Mouse (Mus musculus): ENCODE data around the gene Fibcd1. TPM values are rescaled to one million over a fixed set of nuclear protein-coding genes. Genes with fewer than 3 reads are reported as not detected.

Fibcd1 gene
- polyA plus RNA-seq, 1 experiment from 2014 or later = 0.19 TPM

DNA sequence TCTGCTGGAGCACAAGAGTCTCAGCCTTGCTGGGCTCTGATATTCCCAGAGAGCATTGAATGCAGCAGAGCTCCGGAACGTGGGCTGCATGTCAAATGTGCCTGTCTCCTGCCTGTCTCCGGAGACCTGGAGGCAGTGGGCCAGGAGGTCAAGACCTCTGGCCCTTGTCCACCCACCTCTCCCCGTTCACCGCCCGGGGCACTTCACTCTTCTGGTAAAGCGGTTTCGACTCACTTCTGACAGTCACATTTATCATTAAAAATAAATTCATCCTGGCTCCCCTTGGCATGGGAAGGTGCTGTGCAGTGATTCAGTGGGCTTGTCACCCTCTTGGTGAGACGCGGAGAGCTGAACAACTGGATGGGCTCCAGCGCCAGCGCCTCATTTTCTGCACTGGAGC lies 4.3 kb upstream of the Fibcd1 start:
- WGBS = 42% methylated on average over 12 of the region's 12 CpGs
- no peak overlapping the region for H3K27ac ChIP-seq
- H3K9me3 ChIP-seq = no peaks in the 10 kb centered on the region
- H3K9ac ChIP-seq = no peak overlapping the region
- no peak overlapping the region for H3K4me2 ChIP-seq
- ATAC-seq (ENCODE audit: insufficient read depth, low FRiP score, low read depth) = no peak
- peaks cover 23% of the 10 kb centered on the region for H3K27me3 ChIP-seq (replicated peaks)
- H3K36me3 ChIP-seq = no peaks in the 10 kb centered on the region
- H3K4me3 ChIP-seq (replicated peaks) = no peak overlapping the region
- peaks cover 15% of the 10 kb centered on the region for H3K4me1 ChIP-seq

DNA sequence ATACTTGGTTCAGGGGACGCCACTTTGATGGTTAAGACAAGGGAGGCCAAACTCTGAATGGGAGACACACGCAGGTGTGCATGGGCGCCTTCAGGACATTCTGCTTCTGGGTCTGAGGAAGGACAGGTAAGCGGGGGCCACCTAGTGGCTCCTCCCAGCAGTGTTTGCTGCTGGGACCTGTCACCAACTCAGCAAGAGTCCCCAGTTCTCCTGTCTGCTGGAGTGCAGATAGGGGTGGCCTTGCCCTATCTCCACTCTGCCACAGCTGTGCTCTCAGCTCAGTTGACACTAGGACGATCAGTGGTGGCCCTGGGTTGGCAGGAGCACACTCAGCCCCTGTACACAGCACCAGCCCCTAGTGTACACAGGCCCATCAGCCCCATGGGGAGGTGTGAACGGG lies 2.1 kb upstream of the Fibcd1 start:
- ATAC-seq (ENCODE audit: insufficient read depth, low FRiP score, low read depth) = no peak
- peaks cover 40% of the 10 kb centered on the region for H3K27me3 ChIP-seq (replicated peaks)
- H3K27ac ChIP-seq = no peak overlapping the region
- 13% methylated on average over 6 of the region's 6 CpGs for WGBS
- peaks cover 15% of the 10 kb centered on the region for H3K4me1 ChIP-seq
- no peaks in the 10 kb centered on the region for H3K9me3 ChIP-seq
- H3K4me3 ChIP-seq (replicated peaks) = no peak overlapping the region
- no peaks in the 10 kb centered on the region for H3K36me3 ChIP-seq
- H3K4me2 ChIP-seq = no peak overlapping the region
- H3K9ac ChIP-seq = no peak overlapping the region

DNA sequence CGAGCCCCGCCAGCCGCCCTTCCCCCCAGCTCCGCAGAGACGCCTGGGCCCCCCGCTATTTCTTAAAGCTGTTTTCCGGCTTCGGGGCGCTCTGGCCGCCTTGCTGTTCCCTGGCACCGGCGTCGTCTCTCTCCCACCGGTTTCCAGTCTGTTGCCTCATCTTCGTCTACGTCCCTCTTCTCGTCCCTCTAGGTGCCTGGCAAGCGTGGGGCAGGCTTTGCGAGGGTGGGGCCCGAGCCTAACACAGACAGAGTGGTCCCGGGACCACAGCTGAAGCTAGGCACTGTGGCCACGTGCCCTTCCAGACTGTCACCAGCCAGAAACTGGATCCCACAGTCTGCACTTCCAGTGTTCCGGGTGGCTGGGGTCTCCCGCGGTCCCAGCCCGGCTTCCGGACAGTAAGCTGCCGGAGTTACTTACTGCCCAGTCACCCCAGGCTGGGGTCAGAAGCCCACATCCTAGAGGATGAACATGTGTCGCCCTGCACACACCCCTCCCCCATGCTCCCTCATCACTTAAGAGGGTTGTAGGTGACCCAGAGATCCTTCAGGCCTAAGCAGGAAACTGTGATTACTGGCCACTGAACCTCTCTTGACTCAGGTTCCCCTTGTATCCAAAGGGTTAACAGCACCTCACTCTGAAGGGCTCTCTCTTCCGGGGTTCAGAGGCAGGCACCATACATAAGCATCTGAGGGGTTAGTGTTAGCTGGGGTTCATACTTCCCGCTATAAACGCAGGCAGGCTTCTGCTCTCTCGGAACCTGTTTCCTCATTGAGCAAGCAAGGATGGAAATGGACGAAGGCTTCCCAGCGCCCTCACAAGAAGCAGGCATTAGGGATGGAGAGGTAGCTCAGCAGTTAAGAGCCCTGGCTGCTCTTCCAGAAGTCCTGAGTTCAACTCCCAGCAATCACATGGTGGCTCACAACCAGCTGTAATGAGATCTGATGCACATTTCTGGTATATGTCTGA lies 1.2 kb upstream of the Fibcd1 start:
- no peaks in the 10 kb centered on the region for H3K9me3 ChIP-seq
- H3K27ac ChIP-seq = no peak overlapping the region
- H3K9ac ChIP-seq = peak overlapping the region; percentile 12; the same call in 1 of the 2 replicates
- WGBS = 3% methylated on average over 35 of the region's 35 CpGs
- H3K36me3 ChIP-seq = no peaks in the 10 kb centered on the region
- peak overlapping the region; percentile 93 for H3K4me2 ChIP-seq
- peak overlapping the region; percentile 49 for H3K4me3 ChIP-seq (replicated peaks)
- peaks cover 40% of the 10 kb centered on the region for H3K27me3 ChIP-seq (replicated peaks)
- no peak for ATAC-seq (ENCODE audit: insufficient read depth, low FRiP score, low read depth)
- peaks cover 15% of the 10 kb centered on the region for H3K4me1 ChIP-seq

DNA sequence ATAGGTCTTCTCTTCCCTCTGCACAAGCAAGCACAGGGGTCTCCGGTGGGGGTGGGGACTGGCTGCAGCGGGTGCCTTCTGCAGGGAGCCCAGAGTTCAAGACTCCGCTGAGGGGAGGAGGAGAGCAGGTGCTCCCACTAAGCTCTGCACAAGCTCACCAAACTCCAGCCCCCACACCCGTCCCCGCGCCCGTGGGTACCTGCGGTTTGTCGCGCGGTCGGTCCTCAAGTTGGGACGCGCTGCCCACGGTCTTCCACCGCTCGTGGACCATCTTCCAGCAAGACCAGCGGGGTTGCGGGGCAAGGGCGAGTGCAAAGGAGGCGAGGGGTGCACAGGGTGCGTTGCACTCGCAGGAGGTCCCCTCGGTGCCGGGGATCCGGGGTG lies 301 bp downstream of the Fibcd1 start:
- Histone ChIP-seq H3K9ac (peak overlapping the region; percentile 22; the same call in 1 of the 2 replicates), H3K27ac (no peak overlapping the region), H3K36me3 (no peaks in the 10 kb centered on the region), H3K27me3 (replicated peaks) (peaks cover 40% of the 10 kb centered on the region), H3K4me3 (replicated peaks) (peak overlapping the region; percentile 49), H3K4me1 (peaks cover 15% of the 10 kb centered on the region), H3K9me3 (no peaks in the 10 kb centered on the region), H3K4me2 (peak overlapping the region; percentile 93)
- ATAC-seq (ENCODE audit: insufficient read depth, low FRiP score, low read depth) = no peak
- WGBS = under 1% methylated on average over 25 of the region's 26 CpGs

GRCm38 (mm10) chr2:31844729-31845136 lies 1.1 kb downstream of the Fibcd1 start:
- Histone ChIP-seq H3K4me1 (peaks cover 15% of the 10 kb centered on the region), H3K9me3 (no peaks in the 10 kb centered on the region), H3K4me2 (peak overlapping the region; percentile 93; the same call in 1 of the 2 replicates), H3K27ac (no peak overlapping the region), H3K27me3 (replicated peaks) (peaks cover 40% of the 10 kb centered on the region), H3K36me3 (no peaks in the 10 kb centered on the region), H3K9ac (no peak overlapping the region), H3K4me3 (replicated peaks) (peak overlapping the region; percentile 49; the same call in 1 of the 2 replicates)
- WGBS = 8% methylated on average over 10 of the region's 10 CpGs
- no peak for ATAC-seq (ENCODE audit: insufficient read depth, low FRiP score, low read depth)

DNA sequence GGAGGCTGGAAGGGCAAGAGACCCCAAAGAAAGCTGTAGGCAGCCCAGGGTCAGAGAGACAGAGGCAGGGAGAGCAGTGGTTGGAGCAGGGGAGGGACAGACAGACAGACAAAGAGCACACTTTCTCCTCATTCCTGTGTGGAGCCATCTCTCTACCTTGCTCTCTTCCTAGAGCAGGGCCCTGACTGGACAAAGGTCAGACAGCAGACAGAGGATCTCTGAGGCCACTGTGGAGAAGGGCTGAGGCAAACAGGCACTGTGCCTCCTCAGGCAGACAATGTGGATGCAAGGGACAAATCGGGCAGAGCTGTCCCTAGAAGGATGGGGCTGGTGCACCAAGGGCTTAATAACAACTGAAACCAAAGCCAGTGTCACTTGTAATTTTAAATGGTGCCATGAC lies 6.9 kb downstream of the Fibcd1 start:
- H3K4me2 ChIP-seq = no peak overlapping the region
- no peak for ATAC-seq (ENCODE audit: insufficient read depth, low FRiP score, low read depth)
- no peak overlapping the region for H3K9ac ChIP-seq
- WGBS = 53% methylated on average over 1 of the region's 1 CpGs
- peaks cover 5% of the 10 kb centered on the region for H3K27me3 ChIP-seq (replicated peaks)
- H3K27ac ChIP-seq = no peak overlapping the region
- H3K4me1 ChIP-seq = no peaks in the 10 kb centered on the region
- H3K4me3 ChIP-seq (replicated peaks) = no peak overlapping the region
- H3K9me3 ChIP-seq = no peaks in the 10 kb centered on the region
- H3K36me3 ChIP-seq = no peaks in the 10 kb centered on the region

- WGBS = 31% methylated on average over 6 of the region's 6 CpGs
- Histone ChIP-seq H3K4me1 (no peaks in the 10 kb centered on the region), H3K9ac (no peak overlapping the region), H3K27ac (no peak overlapping the region), H3K36me3 (no peaks in the 10 kb centered on the region), H3K4me3 (replicated peaks) (no peak overlapping the region), H3K27me3 (replicated peaks) (no peaks in the 10 kb centered on the region), H3K4me2 (no peak overlapping the region), H3K9me3 (no peaks in the 10 kb centered on the region)
- no peak for ATAC-seq (ENCODE audit: insufficient read depth, low FRiP score, low read depth)
These were observed 8.8 kb downstream of the Fibcd1 start for GRCm38 (mm10) chr2:31836985-31837384.

GRCm38 (mm10) chr2:31836091-31836490 lies 9.7 kb downstream of the Fibcd1 start:
- WGBS = 65% methylated on average over 10 of the region's 10 CpGs
- H3K9me3 ChIP-seq = no peaks in the 10 kb centered on the region
- no peak for ATAC-seq (ENCODE audit: insufficient read depth, low FRiP score, low read depth)

GRCm38 (mm10) chr2:31828311-31828825 lies 17.4 kb downstream of the Fibcd1 start:
- ATAC-seq (ENCODE audit: insufficient read depth, low FRiP score, low read depth) = no peak
- H3K27me3 ChIP-seq (replicated peaks) = peaks cover under 1% of the 10 kb centered on the region; the same call in 1 of the 2 replicates
- no peak overlapping the region for H3K4me2 ChIP-seq

More at GRCm38 (mm10) chr2:31836091-31836490, 9.7 kb downstream of the Fibcd1 start:
- no peaks in the 10 kb centered on the region for H3K4me1 ChIP-seq
- no peak overlapping the region for H3K9ac ChIP-seq
- no peaks in the 10 kb centered on the region for H3K36me3 ChIP-seq
- no peaks in the 10 kb centered on the region for H3K27me3 ChIP-seq (replicated peaks)
- H3K4me3 ChIP-seq (replicated peaks) = no peak overlapping the region
- no peak overlapping the region for H3K4me2 ChIP-seq
- no peak overlapping the region for H3K27ac ChIP-seq

GRCm38 (mm10) chr2:31827877-31828276 lies 17.9 kb downstream of the Fibcd1 start:
- H3K27ac ChIP-seq = no peak overlapping the region
- H3K27me3 ChIP-seq (replicated peaks) = peaks cover 6% of the 10 kb centered on the region; the same call in 1 of the 2 replicates
- H3K36me3 ChIP-seq = no peaks in the 10 kb centered on the region
- no peaks in the 10 kb centered on the region for H3K9me3 ChIP-seq
- no peak overlapping the region for H3K4me2 ChIP-seq
- no peak for ATAC-seq (ENCODE audit: insufficient read depth, low FRiP score, low read depth)
- 45% methylated on average over 7 of the region's 7 CpGs for WGBS
- no peak overlapping the region for H3K4me3 ChIP-seq (replicated peaks)
- H3K9ac ChIP-seq = no peak overlapping the region
- 0 out of 2 replicates have a peak, but pooled peaks cover 13% of the 10 kb centered on the region for H3K4me1 ChIP-seq

More at GRCm38 (mm10) chr2:31828311-31828825, 17.4 kb downstream of the Fibcd1 start:
- H3K27ac ChIP-seq = no peak overlapping the region
- no peaks in the 10 kb centered on the region for H3K36me3 ChIP-seq
- 0 out of 2 replicates have a peak, but pooled peaks cover 10% of the 10 kb centered on the region for H3K4me1 ChIP-seq
- WGBS = 15% methylated on average over 4 of the region's 4 CpGs
- no peaks in the 10 kb centered on the region for H3K9me3 ChIP-seq
- H3K4me3 ChIP-seq (replicated peaks) = no peak overlapping the region
- H3K9ac ChIP-seq = no peak overlapping the region

DNA sequence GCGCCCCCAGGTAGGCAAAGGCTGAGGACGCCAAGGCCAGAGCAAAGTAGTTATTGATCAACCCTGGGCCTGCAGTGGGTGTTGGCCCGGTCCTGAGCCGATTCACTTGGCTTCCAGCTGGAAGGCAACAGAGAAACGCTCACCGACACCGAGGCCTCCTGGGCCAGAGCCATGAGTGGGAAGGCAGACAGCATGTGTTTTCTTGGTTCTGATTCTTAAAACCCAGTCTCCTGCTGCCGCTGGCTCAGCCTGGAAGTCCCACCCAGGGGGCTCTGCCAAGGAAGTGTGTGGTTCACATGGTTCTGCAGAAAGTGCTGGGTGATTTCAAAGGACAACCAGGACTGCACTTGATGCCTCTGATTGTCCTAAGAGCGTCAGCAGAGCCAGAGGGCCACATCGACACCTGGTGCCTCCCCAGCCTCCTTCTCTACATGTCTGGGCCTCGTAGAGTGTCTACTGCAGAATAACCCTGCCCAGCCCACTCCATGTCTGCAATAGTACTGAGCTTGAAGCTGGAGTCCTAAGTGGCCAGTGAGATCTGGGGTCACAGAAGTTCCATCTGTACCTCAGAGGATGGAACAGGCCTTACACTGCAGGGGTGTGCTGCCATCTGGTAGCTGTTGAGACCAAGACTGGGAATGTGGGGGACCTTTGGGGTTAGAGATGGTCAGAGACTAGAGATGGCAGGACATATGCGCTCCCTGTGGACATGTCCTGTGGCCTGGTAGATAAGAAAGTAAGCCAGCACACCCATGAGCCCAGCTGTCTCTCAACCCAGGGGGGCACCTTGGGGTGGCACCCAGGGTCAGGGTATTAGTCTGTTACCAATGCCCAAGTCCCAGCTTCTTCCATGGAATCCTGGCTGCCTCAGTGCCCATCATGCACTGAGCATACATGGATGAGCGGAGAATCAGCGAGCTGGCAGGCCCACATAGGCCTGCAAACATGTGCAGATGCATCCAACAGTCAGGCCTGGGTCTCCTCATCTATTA lies 19.4 kb downstream of the Fibcd1 start:
- no peaks in the 10 kb centered on the region for H3K36me3 ChIP-seq
- H3K9ac ChIP-seq = no peak overlapping the region
- H3K4me2 ChIP-seq = no peak overlapping the region
- H3K4me3 ChIP-seq (replicated peaks) = no peak overlapping the region
- peaks cover 21% of the 10 kb centered on the region; the same call in 1 of the 2 replicates for H3K4me1 ChIP-seq
- H3K27me3 ChIP-seq (replicated peaks) = peaks cover 8% of the 10 kb centered on the region; the same call in 1 of the 2 replicates
- 78% methylated on average over 14 of the region's 14 CpGs for WGBS
- H3K9me3 ChIP-seq = no peaks in the 10 kb centered on the region
- no peak for ATAC-seq (ENCODE audit: insufficient read depth, low FRiP score, low read depth)
- H3K27ac ChIP-seq = no peak overlapping the region
